Mouse (Mus musculus): Measurements from ENCODE around the gene Elp5.

DNA sequence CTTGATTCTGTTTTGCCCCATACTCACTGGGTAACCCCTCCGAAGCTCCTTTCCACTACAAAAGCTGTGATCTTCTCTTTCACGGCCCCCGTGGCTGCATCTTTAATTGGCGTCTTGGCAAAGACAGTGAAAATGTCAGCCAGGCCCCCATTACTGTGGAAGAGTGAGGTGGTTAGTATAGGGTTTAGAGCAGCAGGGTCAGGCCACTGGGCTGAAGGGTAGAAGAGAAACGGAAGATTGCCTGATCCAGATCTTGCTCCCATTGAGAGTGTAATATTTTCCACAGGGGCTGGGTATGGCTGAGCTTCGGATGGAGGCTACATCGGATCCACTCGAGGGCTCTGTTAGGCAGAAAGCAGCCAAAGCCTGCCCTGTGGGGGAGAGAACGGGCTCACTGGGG is 30.6 kb upstream of the Elp5 start:
- TF ChIP-seq CTCF (IDR thresholded peaks at IDR 0.05; ENCODE audit: extremely low read depth, insufficient read length, insufficient replicate concordance, low read depth, low read length) (no peak), POLR2A (IDR thresholded peaks at IDR 0.05; ENCODE audit: low read depth, low read length) (no peak)
